Mouse (Mus musculus) A20 (cell line): ENCODE results near the gene Ndufb6.

Experiments used
- DNase-seq: peaks from one replicate; pipeline ENCODE4 v3.0.0-alpha.2; 2011; ENCODE audit warnings: low read depth, low spot score

The Ndufb6 gene

DNA sequence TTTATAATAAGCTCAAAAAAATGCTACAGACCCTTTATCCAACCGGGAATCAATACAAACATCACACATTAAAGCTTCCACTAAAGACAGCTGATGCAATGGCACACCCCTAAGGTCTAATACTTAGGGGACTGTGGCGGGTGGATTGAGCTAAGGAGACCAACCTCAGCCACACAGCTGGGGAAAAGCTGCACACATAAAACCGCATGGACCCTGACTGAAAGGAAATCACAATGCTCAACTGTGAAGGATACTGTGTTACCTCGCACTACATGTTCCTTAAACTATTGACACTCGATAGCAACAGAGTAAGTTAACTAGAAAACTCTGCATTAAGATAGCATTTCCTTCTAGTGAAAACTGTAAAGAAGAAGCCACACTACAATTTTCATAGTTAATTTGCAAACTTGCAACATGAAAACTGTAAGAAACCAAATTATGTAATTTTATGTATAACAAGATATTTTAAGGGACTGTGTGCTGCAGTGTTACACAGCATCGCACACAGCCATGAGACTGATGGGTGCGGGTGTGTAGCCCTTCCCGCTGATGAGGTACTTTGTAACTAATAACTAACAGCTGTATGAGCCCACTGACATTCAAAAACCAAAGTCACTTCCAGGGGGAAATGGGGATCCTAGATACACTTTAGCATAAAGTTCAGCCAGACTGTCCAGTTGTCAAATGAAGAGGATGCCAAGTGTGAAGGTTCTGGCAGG is 24.7 kb downstream of the Ndufb6 start:
- no peak for DNase-seq

DNA sequence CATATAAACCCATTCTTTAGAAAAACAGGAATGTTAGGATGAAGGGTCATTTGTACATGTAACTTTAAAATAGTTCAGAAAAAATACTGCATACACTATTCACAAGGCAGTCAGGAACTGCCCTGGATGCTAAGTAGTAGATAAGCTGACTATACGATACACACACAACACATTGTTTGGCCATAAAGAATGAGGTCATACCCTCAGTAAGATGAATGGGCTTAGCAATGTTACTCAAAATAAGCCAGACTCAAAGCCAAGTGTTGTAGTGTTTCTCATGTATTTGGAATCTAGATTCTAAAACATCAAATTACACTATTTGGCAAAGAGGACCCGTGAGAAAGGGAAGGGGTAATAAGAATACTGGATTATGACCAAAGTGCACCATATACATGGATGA is 25.5 kb downstream of the Ndufb6 start:
- no peak for DNase-seq

DNA sequence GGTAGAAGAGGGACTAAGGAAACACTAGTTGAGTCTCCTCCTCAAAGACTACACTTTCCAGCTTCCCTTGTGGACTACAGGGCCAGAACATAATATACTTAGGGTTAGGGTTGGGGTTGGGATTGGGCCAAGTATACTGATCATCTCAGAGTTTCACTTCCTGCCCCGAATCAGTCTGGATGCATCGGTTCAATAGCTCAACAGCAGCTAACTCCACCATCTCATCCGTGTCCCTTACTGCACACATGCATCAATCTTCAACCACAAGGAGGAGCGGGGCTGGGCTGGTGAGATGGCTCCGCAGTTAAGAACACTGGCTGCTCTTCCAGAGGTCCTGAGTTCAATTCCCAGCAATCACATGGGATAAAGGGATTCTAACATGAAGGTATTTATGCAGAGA is 28.2 kb downstream of the Ndufb6 start:
- peak; percentile 38 for DNase-seq

DNA sequence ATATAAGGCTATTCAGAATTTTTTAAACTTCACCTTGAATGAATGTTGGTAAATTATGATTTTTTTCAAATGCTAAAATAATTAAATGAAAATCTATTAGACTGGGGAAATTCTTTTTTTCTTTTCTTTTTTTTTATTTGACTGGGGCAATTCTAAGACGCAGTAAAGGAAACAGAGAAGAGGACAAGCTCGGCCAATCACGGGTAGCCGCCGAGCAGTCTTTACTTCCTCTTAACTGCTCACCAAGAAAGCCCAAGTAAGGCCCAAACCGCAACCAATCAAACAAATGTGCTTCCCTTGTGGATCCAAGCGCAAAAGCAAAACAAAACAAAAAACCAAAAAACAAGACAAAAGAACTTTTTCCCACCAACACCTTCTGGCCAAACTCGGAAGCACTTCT is 35.2 kb downstream of the Ndufb6 start:
- peak; percentile 79 for DNase-seq

DNA sequence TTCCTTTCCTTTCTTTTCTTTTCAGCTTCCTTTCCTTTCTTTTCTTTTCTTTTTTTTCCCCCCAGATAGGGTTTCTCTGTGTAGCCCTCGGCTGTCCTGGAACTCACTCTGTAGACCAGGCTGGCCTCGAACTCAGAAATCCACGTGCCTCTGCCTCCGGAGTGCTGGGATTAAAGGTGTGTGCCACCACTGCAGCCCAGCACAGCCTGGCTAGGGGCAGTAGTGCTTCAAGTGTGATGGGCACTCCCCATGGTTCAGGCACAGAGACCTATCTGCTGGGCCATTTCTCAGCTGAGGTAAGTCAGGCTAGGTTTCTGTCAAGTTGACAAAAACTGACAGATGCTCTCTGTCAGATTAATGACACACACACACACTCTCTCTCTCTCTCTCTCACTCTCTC is 36.2 kb downstream of the Ndufb6 start:
- DNase-seq, result no peak

DNA sequence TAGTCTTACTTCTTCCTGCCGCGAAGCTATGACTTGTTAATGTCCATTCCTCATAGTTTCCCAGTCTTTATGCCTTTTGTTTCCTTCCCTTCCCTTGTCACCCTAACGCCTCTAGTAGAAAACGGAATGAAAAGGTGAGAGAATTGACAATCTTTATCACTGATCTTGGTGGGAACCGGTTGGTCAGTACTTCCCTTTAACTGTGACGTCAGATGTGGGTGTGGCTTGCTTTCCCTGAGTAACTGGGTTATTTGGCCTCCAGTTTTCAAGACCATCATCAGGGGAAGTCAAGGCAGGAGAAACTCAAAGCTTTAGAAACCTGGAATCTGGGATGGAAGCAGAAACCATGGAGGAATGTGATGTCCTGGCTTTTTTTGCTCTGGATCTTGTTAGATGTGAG is 37.3 kb downstream of the Ndufb6 start:
- no peak for DNase-seq

DNA sequence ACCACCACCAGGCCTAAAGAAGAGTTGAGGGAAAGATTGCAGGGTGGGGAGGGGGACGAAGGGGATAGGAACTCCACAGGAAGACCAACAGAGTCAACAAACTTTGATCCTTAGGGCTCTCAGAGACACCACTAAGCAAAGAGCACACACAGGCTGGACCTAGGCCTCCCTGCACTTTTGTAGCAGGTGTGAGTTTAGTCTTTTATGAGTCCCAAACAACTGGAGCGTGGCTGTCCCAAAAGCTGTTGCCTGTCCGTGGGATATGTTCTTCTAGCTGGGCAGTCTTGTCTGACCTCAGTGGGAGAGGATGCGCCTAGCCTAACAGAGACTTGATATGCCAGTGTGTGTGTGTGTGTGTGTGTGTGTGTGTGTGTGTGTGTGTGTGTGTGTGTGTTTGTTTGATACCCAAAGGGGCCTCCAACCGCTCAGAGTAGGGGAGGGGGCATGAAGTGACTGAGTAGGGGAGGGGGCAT is 38.9 kb downstream of the Ndufb6 start:
- no peak for DNase-seq

DNA sequence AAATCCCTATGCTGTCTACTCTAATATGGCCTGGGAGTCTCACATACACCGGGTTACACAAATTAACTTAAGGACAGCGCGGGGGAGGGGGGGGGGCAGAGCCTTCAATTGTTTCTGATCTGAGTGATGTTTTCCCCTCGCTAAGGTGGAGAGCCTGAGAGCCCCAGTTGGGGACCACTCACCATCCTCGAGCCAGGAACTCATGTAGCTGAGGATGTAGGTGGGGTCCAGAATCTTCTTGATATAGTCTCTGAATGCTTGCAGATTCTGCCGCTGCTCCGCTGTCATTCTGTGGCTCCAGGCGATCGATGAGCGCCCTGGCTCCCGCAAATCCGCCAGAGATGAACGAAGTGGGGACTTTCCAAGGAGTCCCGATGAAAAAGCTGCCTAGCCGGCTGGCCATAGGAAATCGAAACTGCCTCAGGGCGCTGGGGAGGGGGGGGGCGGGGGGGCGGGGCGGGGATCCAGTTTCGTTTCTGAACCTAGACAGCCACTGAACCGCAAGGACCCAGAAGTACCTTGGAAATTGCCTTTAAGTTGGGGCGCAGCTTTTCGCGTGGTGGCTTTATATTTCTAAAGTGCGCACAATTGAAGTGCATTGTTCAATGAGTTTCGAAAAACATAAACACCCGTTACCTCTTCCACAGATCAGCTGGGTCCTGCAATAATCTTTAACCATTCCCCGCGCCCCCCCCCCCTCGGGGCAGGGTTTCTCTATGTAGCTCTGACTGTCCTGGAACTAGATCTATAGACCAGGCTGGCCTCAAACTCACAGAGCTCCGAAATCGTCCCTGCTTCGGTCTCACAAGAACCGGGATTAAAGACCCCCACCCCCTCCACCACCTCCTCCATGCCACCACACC is 39.6 kb downstream of the Ndufb6 start, which contains the start of gene Ddx58:
Gene Ddx58, minus strand, starts transcription at position 420 of the 863 bp plus-strand sequence.
- no peak for DNase-seq

DNA sequence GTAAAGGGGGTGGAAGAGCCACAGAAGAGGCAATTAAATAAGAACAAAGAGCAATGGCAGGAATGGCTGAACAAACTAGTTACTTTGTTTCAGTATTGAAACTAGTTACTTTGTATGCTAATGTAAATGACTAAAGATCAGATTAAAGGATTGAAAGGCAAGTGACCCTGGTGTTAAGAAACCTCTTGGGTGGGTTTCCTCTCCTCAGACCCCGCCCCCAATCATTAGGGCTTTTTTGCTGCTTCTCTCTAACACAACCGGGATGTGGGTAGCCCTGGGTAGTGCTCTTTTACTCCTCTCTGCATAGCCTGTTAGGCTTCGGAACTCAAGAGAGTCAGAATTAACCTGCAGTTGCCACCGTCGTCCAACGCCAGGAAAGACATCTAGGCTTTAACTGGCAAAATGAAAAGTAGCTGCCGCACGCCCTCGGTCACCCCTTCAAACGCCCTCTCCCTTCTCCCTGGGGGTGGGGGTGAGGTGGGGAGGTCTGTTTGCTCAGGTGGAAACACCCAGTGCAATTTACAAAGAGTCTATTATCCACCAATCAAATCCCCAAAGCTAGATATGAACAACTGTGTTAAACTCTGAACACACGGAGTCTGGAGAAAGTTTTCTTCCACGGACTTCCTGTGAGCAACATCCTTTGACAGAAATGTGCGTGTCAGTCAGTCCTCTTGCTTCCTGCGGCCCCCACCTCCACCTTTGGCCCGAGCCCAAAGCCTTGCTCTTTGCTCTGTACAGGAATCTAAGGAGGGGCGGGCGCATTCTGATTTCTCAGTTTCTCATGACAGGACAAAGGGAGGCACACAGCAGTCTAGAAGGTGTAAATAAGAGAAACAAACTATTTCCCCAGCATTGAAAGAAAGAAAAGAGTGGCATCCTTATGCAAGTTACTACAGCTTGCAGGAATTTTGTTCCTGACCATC is 40.5 kb downstream of the Ndufb6 start:
- peak; percentile 41 for DNase-seq

DNA sequence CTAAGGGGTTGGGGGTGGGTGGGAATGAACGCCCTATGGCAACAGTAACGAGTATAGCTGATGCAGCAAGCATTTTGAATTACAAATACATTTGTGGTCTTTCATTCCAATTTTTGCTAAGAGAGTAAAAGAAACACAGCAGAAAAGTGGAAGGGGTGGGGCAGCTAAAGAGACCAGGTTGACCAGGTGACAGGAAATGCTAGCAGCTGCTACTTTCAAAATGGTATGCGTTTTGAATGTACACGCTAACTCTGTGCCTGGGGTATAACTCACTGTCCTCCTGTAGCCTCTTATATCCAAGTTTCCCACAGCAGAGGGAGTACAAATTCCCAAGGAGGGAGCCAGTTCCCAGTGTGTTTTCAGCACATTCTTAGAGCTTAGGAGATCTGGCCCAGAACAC is 42.4 kb downstream of the Ndufb6 start:
- peak; percentile 46 for DNase-seq

DNA sequence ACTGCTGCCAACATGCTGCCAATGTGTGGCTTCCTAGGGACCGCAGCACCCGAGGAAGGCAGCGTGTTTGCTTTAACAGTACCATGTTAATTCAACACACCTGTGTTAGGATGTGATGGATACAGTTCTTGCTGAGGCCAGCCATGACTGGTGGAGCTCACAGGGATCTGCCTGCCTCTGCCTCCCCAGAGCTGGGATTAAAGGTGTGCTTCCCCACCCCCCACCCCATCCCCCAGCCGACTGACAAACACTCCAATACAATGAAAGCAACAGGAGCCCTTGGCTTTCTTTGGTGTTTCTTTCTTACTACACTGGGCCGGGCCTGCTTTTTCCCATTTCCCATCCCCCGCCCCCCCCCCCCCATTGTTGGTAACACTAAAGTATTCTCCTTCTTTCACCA is 45.0 kb downstream of the Ndufb6 start:
- no peak for DNase-seq

DNA sequence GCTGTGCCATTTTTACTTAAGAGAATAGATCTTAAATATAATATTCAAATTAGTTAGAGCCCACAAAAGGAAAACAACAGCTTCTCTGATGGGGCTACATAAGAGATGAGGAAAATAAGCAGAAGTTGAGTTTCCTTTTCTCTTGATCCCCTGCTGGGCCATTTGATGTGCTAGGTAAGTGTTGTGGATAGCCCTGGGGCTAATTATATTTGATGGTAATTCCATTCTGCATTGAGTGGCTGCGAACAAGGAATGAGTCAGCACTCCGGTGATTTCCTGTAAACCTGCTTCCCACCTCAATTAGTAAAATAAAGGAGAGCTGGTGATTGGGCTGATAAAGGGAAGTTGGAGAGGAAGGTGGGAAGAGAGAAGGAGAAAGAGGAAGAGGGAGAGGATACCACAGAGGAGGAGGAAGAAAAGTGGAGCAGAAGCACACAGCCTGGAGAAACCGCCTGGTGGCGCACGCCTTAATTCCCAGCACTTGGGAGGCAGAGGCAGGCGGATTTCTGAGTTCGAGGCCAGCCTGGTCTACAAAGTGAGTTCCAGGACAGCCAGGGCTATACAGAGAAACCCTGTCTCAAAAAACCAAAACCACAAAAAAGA is 46.1 kb downstream of the Ndufb6 start:
- DNase-seq, result peak; percentile 38

DNA sequence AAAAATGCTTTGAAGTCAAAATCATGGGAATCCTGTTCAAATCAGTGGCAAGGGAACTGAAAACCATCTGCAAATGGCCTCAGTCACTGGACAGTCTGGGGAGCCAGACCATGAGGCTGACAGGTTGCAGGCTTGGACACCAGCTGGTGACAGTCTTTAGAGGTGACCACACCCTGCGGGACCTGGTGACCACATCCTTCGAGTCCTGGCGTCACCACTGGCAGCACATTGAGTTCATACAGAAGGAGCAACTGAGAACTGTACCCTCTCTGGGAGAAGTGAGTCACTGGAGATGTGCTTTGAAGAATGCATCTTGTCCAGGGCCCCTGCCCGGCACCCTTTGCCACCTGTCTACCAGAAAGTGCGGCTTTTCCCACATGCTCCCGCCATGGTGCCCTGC is 49.5 kb downstream of the Ndufb6 start:
- DNase-seq, result no peak

DNA sequence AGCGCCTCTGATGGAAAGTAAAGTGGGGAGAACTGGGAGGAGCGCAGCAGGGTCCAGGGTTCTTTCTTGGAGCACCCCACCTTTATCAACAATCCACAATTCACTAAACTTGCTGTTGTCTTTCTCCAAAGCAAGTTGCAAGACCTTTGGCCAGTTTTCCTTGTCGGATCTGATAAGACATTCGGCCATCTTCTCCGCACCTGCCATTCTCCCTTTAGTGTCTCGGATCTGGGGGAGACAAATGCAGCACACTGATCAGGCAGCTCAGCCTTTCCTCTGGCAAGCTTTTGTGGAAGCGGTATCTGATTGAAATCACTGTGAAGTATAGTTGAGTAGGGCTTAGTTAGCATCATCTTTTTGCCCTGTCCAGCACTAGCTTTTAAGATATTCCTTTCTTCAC is 51.3 kb downstream of the Ndufb6 start:
- DNase-seq, result no peak

DNA sequence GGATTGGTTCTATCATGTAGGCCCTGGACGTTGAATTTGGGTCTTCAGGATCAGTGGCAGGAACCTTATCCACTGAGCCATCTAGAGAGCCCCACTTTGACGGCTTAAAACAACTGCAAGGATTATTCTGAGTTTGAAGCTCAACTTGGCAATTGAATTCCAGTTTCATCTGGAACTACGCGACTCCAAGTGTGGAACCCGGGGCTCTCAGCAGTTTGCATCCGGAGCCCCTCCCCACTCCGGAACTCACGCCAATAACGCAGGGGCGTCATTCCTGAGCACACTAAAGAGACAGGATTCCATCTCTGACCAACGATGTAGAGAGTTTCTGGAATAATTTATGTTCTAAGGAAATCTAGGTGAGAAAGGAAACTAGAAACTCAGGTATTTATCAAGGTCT is 52.1 kb downstream of the Ndufb6 start:
- no peak for DNase-seq

DNA sequence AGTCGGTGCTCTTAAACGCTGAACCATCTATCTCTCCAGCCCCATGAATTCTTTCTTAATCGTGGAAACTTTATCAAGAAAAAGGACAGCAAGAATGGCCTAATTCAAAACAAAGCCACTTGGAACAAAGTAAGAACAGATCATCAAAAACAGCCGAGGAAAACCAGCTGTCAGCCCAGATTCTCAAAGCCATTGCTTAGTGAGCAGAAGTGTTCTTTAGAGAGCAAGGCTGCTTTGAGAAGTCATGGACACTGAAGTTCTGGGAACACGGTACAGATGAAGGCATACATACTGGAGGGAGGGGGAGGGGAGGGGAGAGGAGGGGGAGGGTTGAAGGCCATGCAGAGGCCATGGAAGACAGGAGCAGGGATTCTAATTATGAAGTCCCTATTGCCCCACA is 53.1 kb downstream of the Ndufb6 start:
- no peak for DNase-seq

DNA sequence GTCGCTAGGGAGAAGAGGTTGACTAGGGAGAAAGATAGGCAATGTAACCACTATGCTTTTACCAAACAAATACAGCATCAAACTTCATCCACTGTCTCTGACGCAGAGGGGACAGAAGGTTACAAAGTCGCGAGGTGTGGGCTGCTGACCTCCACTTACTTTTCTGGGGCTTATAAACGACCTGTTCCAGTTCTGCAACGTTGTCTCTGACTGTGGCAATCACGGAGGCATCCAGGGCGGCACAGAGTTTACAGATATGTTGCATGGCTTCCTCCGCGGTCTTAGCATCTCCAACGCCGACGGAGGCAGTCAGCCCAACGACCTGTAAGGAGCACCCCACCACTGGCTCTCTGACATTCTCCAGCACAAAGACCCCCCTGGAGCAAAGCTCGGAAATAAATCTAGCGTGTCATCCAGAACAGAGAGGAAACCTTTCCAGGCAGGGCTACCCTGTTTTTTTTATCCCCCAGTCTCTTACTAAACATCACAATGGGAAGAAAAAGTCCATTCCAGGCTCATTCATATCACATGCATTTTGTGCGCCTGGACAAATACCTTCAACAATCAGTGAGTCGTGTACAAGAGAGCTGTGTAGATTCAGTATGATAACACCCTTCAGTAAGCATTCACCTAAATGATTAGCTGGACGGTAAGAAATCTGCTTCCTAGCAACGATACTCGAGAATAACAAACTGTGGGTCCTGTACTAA is 57.2 kb downstream of the Ndufb6 start:
- no peak for DNase-seq

DNA sequence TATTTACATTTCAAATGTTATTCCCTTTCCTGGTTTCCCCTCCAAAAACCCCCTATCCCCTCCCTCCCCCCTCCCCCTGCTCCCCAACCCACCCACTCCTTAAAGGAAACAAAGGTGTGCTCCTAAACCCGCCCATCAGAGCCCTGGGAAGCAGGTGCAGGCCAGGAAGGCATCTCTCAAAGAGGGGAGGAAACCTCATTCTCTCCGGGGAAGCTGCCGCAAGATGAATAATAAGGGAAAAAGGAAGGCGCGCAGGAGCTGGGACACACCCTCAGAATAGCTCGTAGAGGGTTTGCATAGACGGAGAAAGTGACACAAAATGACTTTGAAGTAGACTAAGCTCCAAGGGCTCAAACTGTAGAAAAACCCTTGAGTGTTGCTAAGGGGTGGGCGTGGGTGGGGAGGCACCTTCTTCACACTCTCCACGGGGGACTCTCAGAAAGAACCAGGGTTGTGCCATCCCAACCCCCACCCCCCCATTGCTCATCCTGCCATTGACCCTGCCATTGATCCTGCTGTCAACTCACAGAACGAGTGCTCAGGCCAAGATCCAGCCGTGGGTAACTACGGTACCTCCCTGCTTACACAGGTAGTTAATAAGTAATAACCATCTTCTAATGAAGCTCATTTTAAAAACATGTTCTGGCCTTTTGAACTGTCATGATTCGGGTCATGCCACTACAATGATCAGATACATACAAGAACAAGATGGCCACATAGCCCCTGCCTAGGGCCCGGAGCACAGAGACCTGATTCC is 58.0 kb downstream of the Ndufb6 start:
- no peak for DNase-seq
